Mouse (Mus musculus) CD8-positive naive resting alpha-beta T cell, adult 2 months (primary cell): ENCODE measurements around the gene Fam189a1.

Experiments used
- DNase-seq, 2 experiments: peaks; one replicate each; pipeline ENCODE4 v3.0.0; 2022; ENCODE audit warnings: low read depth in 2 of 2, low spot score in 2 of 2

Gene Fam189a1

GRCm38 (mm10) chr7:65104207-65105096, 51.9 kb downstream of the Fam189a1 start:
- DNase-seq = no peak

GRCm38 (mm10) chr7:65101661-65102060, 54.7 kb downstream of the Fam189a1 start:
- DNase-seq = no peak

GRCm38 (mm10) chr7:65097708-65098107, 58.7 kb downstream of the Fam189a1 start:
- DNase-seq = no peak

GRCm38 (mm10) chr7:65095631-65096107, 60.7 kb downstream of the Fam189a1 start:
- no peak for DNase-seq

- no peak for DNase-seq
These were observed 63.1 kb downstream of the Fam189a1 start for GRCm38 (mm10) chr7:65093314-65093713.

GRCm38 (mm10) chr7:65091486-65091885, 64.9 kb downstream of the Fam189a1 start:
- DNase-seq = no peak

GRCm38 (mm10) chr7:65085972-65086371, 70.4 kb downstream of the Fam189a1 start:
- DNase-seq = no peak

GRCm38 (mm10) chr7:65082778-65083091, 73.6 kb downstream of the Fam189a1 start:
- DNase-seq = no peak

GRCm38 (mm10) chr7:65081979-65082777, 74.2 kb downstream of the Fam189a1 start:
- no peak for DNase-seq

GRCm38 (mm10) chr7:65076134-65076533, 80.2 kb downstream of the Fam189a1 start:
- DNase-seq = no peak

GRCm38 (mm10) chr7:65074194-65074593, 82.2 kb downstream of the Fam189a1 start:
- no peak for DNase-seq

- no peak for DNase-seq
These were observed 82.8 kb downstream of the Fam189a1 start for GRCm38 (mm10) chr7:65073555-65073954.

GRCm38 (mm10) chr7:65066211-65066610, 90.2 kb downstream of the Fam189a1 start:
- no peak for DNase-seq

- DNase-seq = no peak
These were observed 90.9 kb downstream of the Fam189a1 start for GRCm38 (mm10) chr7:65065457-65065856.

- no peak for DNase-seq
These were observed 91.7 kb downstream of the Fam189a1 start for GRCm38 (mm10) chr7:65064638-65065037.

- no peak for DNase-seq
These were observed 92.3 kb downstream of the Fam189a1 start for GRCm38 (mm10) chr7:65064096-65064495.

- no peak for DNase-seq
These were observed 96.1 kb downstream of the Fam189a1 start for GRCm38 (mm10) chr7:65060163-65060799.

GRCm38 (mm10) chr7:65056864-65057263, 99.5 kb downstream of the Fam189a1 start:
- DNase-seq = no peak

GRCm38 (mm10) chr7:65051986-65052385, 104.4 kb downstream of the Fam189a1 start:
- DNase-seq = no peak

- no peak for DNase-seq
These were observed 107.0 kb downstream of the Fam189a1 start for GRCm38 (mm10) chr7:65049236-65049954.

- no peak for DNase-seq
These were observed 108.7 kb downstream of the Fam189a1 start for GRCm38 (mm10) chr7:65047700-65048099.
